Mouse (Mus musculus) urinary bladder, postnatal 0 days (tissue): ENCODE measurements around the gene Ube2b. TPM values are rescaled to one million over a fixed set of nuclear protein-coding genes. Genes with fewer than 3 reads are reported as not detected.

Experiments
- polyA plus RNA-seq: library from polyadenylated mRNA; unstranded; fragments of >200 nt; fragmentation: Nextera tagmentation; extraction: Ambion mirVana; gene quantifications from 2 replicates; pipeline ENCODE4 v1.2.1, GENCODE M21; 2015

The Ube2b gene
- 202 and 227 TPM in 2 replicates for polyA plus RNA-seq

GRCm38 (mm10) chr11:52000290-52000962 is at the start of gene Ube2b:
Gene Ube2b (minus strand): TSS chr11:52000762.

GRCm38 (mm10) chr11:52003772-52004528 is 3.4 kb upstream of the Ube2b start, which contains the start of gene Cdkl3:
Gene Cdkl3 (plus strand): TSS chr11:52004221.

GRCm38 (mm10) chr11:51967443-51968401 is 32.8 kb downstream of the Ube2b start, which contains the start of gene Cdkn2aipnl:
Gene Cdkn2aipnl (plus strand): TSS chr11:51967661.

Other genes with a start within 250 kb of the Ube2b start
- gene Sec24a, start 237.1 kb downstream of the Ube2b start, polyA plus RNA-seq = 9.7 and 12.4 TPM in 2 replicates
- gene Sar1b, start 237.1 kb downstream of the Ube2b start, polyA plus RNA-seq = 127 and 147 TPM in 2 replicates
- gene Jade2, start 143.1 kb downstream of the Ube2b start, polyA plus RNA-seq = 1.1 and 1.4 TPM in 2 replicates
- gene Cdkn2aipnl, start 33.1 kb downstream of the Ube2b start, polyA plus RNA-seq = 39.8 and 46.2 TPM in 2 replicates
- gene Cdkl3, start 3.5 kb upstream of the Ube2b start, polyA plus RNA-seq = 5.8 and 6.3 TPM in 2 replicates
- 49.4 and 55.4 TPM in 2 replicates for gene Ppp2ca, start 97.9 kb upstream of the Ube2b start, polyA plus RNA-seq
- gene Olfr1373, start 144.8 kb upstream of the Ube2b start, polyA plus RNA-seq = not detected in 2 replicates
- gene Olfr1371, start 213.2 kb upstream of the Ube2b start, polyA plus RNA-seq = not detected in 2 replicates
- gene Skp1a, start 231.2 kb upstream of the Ube2b start, polyA plus RNA-seq = 476 and 543 TPM in 2 replicates